Mouse (Mus musculus) ES-E14 (cell line): Measurements from ENCODE around the gene Erc2. TPM values are rescaled to one million over a fixed set of nuclear protein-coding genes. Genes with fewer than 3 reads are reported as not detected.

Experiments used
- DNase-seq: peaks from one replicate; pipeline ENCODE4 v3.0.0-alpha.2; 2013; ENCODE audit warnings: low read depth, low spot score
- H3K27ac ChIP-seq: 2 replicates; pipeline ENCODE4 v1.5.1; 2012; ENCODE audit warnings: low read depth, mild to moderate bottlenecking, low read length, moderate library complexity, mixed read lengths; ENCODE audit not compliant: poor library complexity, insufficient read depth, severe bottlenecking
- H3K36me3 ChIP-seq: 2 replicates; pipeline ENCODE4 v1.6.1; 2012; ENCODE audit warnings: mild to moderate bottlenecking, low read length, moderate library complexity, mixed read lengths; ENCODE audit not compliant: control insufficient read depth, poor library complexity, insufficient read depth, severe bottlenecking
- H3K4me1 ChIP-seq, 2 experiments: fragments of 150-350 bp in 1 of 2; sonication (generic) in 1 of 2; 2 replicates each; pipeline ENCODE4 v1.6.1; 2012; ENCODE audit warnings: low read length in 2 of 2, mild to moderate bottlenecking in 1 of 2, mixed read lengths in 1 of 2; ENCODE audit not compliant: control insufficient read depth in 2 of 2, insufficient read depth in 2 of 2, poor library complexity in 1 of 2
- H3K4me3 ChIP-seq, 2 experiments: fragments of 150-350 bp in 1 of 2; sonication (generic) in 1 of 2; 2 replicates each; pipeline ENCODE4 v1.5.1; 2012; ENCODE audit warnings: low read length in 2 of 2, low read depth in 1 of 2, mild to moderate bottlenecking in 1 of 2, mixed read lengths in 1 of 2; ENCODE audit not compliant: insufficient read depth in 1 of 2, poor library complexity in 1 of 2, severe bottlenecking in 1 of 2
- H3K9ac ChIP-seq: 2 replicates; pipeline ENCODE4 v1.6.1; 2012; ENCODE audit warnings: low read depth, mild to moderate bottlenecking, low read length, mixed read lengths; ENCODE audit not compliant: poor library complexity, insufficient read depth, severe bottlenecking
- H3K9me3 ChIP-seq: fragments of 150-350 bp; sonication (generic); 2 replicates; pipeline ENCODE4 v1.6.1; 2012; ENCODE audit warnings: low read depth, mild to moderate bottlenecking, low read length; ENCODE audit not compliant: control insufficient read depth, insufficient read depth
- CHD2 ChIP-seq: IDR thresholded peaks from 2 replicates; pipeline ENCODE4 v1.6.1; 2014; ENCODE audit warnings: mild to moderate bottlenecking, low read depth, low read length, inconsistent platforms
- HCFC1 ChIP-seq: IDR thresholded peaks from 2 replicates; pipeline ENCODE4 v1.6.1; 2012; ENCODE audit warnings: low read length, inconsistent platforms, borderline replicate concordance; ENCODE audit not compliant: insufficient read depth
- MAFK ChIP-seq: IDR thresholded peaks from 2 replicates; pipeline ENCODE4 v1.6.1; 2014; ENCODE audit warnings: mild to moderate bottlenecking, low read depth, low read length, inconsistent platforms; ENCODE audit not compliant: insufficient read depth
- ZC3H11A ChIP-seq: IDR thresholded peaks from 2 replicates; pipeline ENCODE4 v1.6.1; 2012; ENCODE audit warnings: low read depth, mild to moderate bottlenecking, inconsistent platforms, low read length, borderline replicate concordance
- ZNF384 ChIP-seq: IDR thresholded peaks from 2 replicates; pipeline ENCODE4 v1.6.1; 2012; ENCODE audit warnings: low read depth, low read length, inconsistent platforms
- in situ Hi-C, 2 experiments: fragments of 600-800 bp; cut with MboI; formaldehyde crosslinking; loops; one replicate each; pipeline ENCODE4 v1.15.1; 2025; ENCODE audit warnings: low sequenced_read_pairs in 2 of 2, inconsistent platforms in 1 of 2; ENCODE audit not compliant: unreplicated experiment in 2 of 2
- total RNA-seq: library from RNA; depleted of rRNA; stranded (reverse); fragments of 300-350 nt; gene quantifications from 2 replicates; pipeline ENCODE4 v1.2.3, GENCODE M21; 2012

The Erc2 gene
- total RNA-seq, 1 experiment = 9.1 TPM

DNA sequence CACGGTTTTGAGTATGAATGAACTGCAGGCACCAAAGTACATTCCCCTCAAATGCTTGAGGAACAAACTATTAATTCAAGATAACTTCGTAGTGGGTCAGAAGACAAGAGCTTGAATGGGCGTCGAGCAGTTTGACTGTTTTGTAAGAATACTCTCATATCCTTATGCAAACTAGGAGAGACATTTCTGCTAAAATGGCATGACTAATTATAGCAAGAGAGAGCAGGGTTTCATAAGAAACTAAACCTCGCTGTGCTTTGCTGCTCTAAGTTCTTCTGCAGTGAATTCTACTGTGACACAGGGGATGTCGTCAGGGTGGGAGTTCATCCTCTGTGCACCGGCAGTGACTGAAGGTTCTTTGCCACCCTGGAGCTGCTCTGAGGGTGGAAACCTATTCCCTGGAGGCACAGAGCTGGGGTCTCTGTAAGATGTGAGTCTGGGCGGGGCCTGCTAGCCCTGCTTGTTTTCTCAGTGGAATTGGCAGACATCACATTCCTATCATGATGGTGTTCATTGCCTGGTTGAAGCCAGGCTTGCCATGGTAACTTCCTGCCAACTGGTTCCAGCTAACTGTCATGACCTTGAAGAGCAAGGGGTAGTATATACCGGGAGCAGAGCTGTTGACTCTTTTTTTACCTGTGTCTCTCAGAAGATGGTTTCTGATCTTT, 8.9 kb downstream of the Erc2 start:
- no peak for DNase-seq
- Histone ChIP-seq H3K27ac (no peak overlapping the region), H3K36me3 (no peaks in the 10 kb centered on the region), H3K9me3 (no peaks in the 10 kb centered on the region), H3K4me3 (no peak overlapping the region), H3K4me1 (peaks cover 0 to 14% of the 10 kb centered on the region in 2 experiments; a peak in 3 of 4 replicates), H3K9ac (no peak overlapping the region)
- no peak for TF ChIP-seq ZC3H11A
- TF ChIP-seq CHD2 = no peak
- TF ChIP-seq MAFK = no peak
- no peak for TF ChIP-seq HCFC1
- no peak for TF ChIP-seq ZNF384
- in situ Hi-C loops = no loop called here

DNA sequence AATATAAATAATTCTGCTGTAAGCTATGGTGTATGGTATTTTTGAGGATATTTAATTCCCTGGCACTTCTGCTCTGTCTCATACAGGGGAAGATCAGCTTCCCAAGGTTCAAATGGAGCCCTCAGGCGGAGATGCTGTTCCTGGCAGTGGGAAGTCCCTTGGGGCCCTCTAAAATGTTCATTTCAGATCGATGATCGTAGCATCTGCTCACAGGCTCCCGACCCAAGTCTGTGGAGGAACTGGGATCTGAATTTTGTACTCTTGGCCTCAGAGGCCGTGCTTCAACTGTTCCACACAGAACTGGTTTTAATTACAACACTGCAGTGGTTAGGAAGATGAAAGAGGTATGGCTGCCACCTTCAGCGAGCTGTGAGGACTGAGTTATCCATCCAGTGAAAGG, 12.5 kb downstream of the Erc2 start:
- Histone ChIP-seq H3K4me1 (peaks cover 0 to 8% of the 10 kb centered on the region in 2 experiments; a peak in 3 of 4 replicates), H3K36me3 (no peaks in the 10 kb centered on the region), H3K27ac (no peak overlapping the region), H3K9ac (no peak overlapping the region), H3K4me3 (no peak overlapping the region), H3K9me3 (no peaks in the 10 kb centered on the region)
- in situ Hi-C loops = no loop called here
- TF ChIP-seq CHD2 (no peak), ZC3H11A (no peak), ZNF384 (no peak), HCFC1 (no peak), MAFK (no peak)
- DNase-seq = no peak

DNA sequence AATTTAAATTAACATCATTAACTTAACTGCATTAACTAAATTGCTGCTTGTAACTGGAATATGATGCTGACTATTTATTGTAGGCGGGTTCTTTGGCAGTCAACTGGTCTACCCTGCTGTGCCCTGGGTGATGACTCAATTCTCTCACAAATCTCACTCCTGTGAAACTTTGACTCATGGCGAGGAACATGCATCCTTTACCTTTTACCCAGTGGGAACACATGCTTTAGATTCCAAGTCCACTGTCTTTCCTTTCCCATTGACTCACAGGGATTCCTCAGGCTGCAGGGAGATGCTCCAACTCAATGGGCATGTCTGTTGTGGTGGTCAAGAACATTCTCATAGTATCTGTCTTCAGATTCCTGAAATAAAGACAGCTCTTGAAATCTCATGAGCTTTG, 14.3 kb downstream of the Erc2 start:
- DNase-seq = no peak

DNA sequence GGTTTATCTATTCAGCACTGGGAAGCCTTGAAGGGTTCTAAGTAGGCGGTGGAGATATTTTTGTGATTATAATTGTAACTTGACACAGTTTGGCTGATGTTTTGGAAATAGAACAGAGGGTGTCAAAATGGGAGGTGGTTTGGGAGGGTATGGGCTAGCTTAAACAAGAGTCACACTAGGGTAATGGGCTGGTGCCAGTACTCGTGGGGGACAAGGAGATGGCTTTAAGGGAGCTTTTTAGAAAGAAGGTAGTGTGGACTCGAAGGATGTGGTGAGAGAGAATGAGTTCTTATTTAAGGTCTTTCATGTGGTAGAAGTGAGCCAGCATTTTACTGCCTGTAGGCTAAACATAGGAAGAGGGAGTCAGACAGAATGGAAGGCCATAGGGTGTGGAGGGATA, 19.2 kb downstream of the Erc2 start:
- Histone ChIP-seq H3K9me3 (no peaks in the 10 kb centered on the region), H3K27ac (no peak overlapping the region), H3K4me3 (no peak overlapping the region), H3K36me3 (no peaks in the 10 kb centered on the region), H3K9ac (no peak overlapping the region), H3K4me1 (no peaks in the 10 kb centered on the region)
- TF ChIP-seq ZNF384 (no peak), CHD2 (no peak), ZC3H11A (no peak)
- in situ Hi-C loops = no loop called here
- no peak for DNase-seq

More for the DNA sequence above, 14.3 kb downstream of the Erc2 start:
- Histone ChIP-seq H3K27ac (no peak overlapping the region), H3K4me3 (no peak overlapping the region), H3K4me1 (no peaks in the 10 kb centered on the region; a peak in 1 of 4 replicates), H3K9me3 (no peaks in the 10 kb centered on the region), H3K36me3 (no peaks in the 10 kb centered on the region), H3K9ac (no peak overlapping the region)
- in situ Hi-C loops = no loop called here
- no peak for TF ChIP-seq HCFC1
- TF ChIP-seq CHD2 = no peak
- TF ChIP-seq ZNF384 = no peak
- TF ChIP-seq MAFK = no peak
- TF ChIP-seq ZC3H11A = no peak
